Mouse (Mus musculus) CH12.LX (cell line): ENCODE results near the gene Triobp. TPM values are rescaled to one million over a fixed set of nuclear protein-coding genes. Genes with fewer than 3 reads are reported as not detected.

ENCODE experiments used
- DNase-seq: peaks from one replicate; pipeline ENCODE4 v3.0.0-alpha.2; 2013; ENCODE audit errors: extremely low read depth
- H3K27ac ChIP-seq: 2 replicates; pipeline ENCODE4 v1.5.1; 2012; ENCODE audit warnings: low read depth, mild to moderate bottlenecking, control low read depth, moderate library complexity; ENCODE audit not compliant: insufficient read depth
- H3K27me3 ChIP-seq: replicated peaks from 2 replicates; pipeline ENCODE3; 2012; ENCODE audit warnings: inconsistent platforms
- H3K36me3 ChIP-seq, 2 experiments: replicated peaks in 1 of 2; 2 replicates each; pipeline versions ENCODE3 to v1.6.1; 2012; ENCODE audit warnings: inconsistent platforms in 1 of 2, low read length in 1 of 2, mild to moderate bottlenecking in 1 of 2, mixed read lengths in 1 of 2, moderate library complexity in 1 of 2; ENCODE audit not compliant: control insufficient read depth in 1 of 2, insufficient read depth in 1 of 2
- H3K4me1 ChIP-seq, 2 experiments: 2 replicates each; pipeline ENCODE4 v1.6.1; 2012; ENCODE audit warnings: inconsistent platforms in 1 of 2, moderate library complexity in 1 of 2; ENCODE audit not compliant: insufficient read depth in 2 of 2, control insufficient read depth in 1 of 2
- H3K4me2 ChIP-seq: 2 replicates; pipeline ENCODE4 v1.6.1; 2012; ENCODE audit warnings: low read depth, mild to moderate bottlenecking, control low read depth; ENCODE audit not compliant: poor library complexity, insufficient read depth, severe bottlenecking
- H3K4me3 ChIP-seq, 3 experiments: fragments of 150-350 bp in 1 of 3; sonication (generic) in 1 of 3; replicated peaks in 1 of 3; 2 replicates each; pipeline versions ENCODE3 to v1.5.1; 2011 to 2012; ENCODE audit warnings: low read depth in 2 of 3, low read length in 2 of 3, mild to moderate bottlenecking in 2 of 3, moderate library complexity in 2 of 3, control low read depth in 1 of 3, improper control_type of control experiment in 1 of 3, inconsistent platforms in 1 of 3, mixed read lengths in 1 of 3; ENCODE audit not compliant: poor library complexity in 1 of 3
- H3K79me2 ChIP-seq: replicated peaks from 2 replicates; pipeline ENCODE4 v1.6.1; 2012; ENCODE audit warnings: mild to moderate bottlenecking, moderate library complexity; ENCODE audit not compliant: control insufficient read depth, poor library complexity, insufficient read depth, severe bottlenecking; ENCODE audit errors: extremely low read depth
- H3K9ac ChIP-seq: 2 replicates; pipeline ENCODE4 v1.6.1; 2012; ENCODE audit warnings: low read depth, mild to moderate bottlenecking, control low read depth, moderate library complexity; ENCODE audit not compliant: insufficient read depth
- H3K9me3 ChIP-seq: replicated peaks from 2 replicates; pipeline ENCODE3; 2012; ENCODE audit warnings: low read length, inconsistent platforms, mixed read lengths
- BHLHE40 ChIP-seq: IDR thresholded peaks from 2 replicates; pipeline ENCODE4 v1.6.1; 2011; ENCODE audit warnings: mild to moderate bottlenecking, low read depth, low read length, improper control_type of control experiment
- CTCF ChIP-seq, 2 experiments: IDR thresholded peaks in 1 of 2; conservative IDR thresholded peaks in 1 of 2; 2 replicates each; pipeline ENCODE4 v1.5.1; 2011 to 2012; ENCODE audit warnings: low read depth in 2 of 2, low read length in 2 of 2, improper control_type of control experiment in 1 of 2, inconsistent platforms in 1 of 2, mild to moderate bottlenecking in 1 of 2, moderate library complexity in 1 of 2
- GABPA ChIP-seq: IDR thresholded peaks from 2 replicates; pipeline ENCODE4 v1.6.1; 2012; ENCODE audit warnings: low read depth, low read length, improper control_type of control experiment, inconsistent platforms; ENCODE audit not compliant: insufficient replicate concordance
- HCFC1 ChIP-seq: IDR thresholded peaks from 2 replicates; pipeline ENCODE4 v1.6.1; 2012; ENCODE audit warnings: low read depth, mild to moderate bottlenecking, inconsistent platforms, low read length, improper control_type of control experiment
- IRF4 ChIP-seq: IDR thresholded peaks from 2 replicates; pipeline ENCODE4 v1.6.1; 2014; ENCODE audit warnings: low read depth, mild to moderate bottlenecking, inconsistent platforms, low read length, improper control_type of control experiment
- JUN ChIP-seq: IDR thresholded peaks from 2 replicates; pipeline ENCODE4 v1.6.1; 2011; ENCODE audit warnings: low read depth, mild to moderate bottlenecking, low read length, improper control_type of control experiment, moderate library complexity; ENCODE audit not compliant: insufficient read depth
- JUND ChIP-seq: conservative IDR thresholded peaks from 2 replicates; pipeline ENCODE4 v1.6.1; 2011; ENCODE audit warnings: low read depth, low read length, improper control_type of control experiment
- MEF2A ChIP-seq: IDR thresholded peaks from 2 replicates; pipeline ENCODE4 v1.6.1; 2014; ENCODE audit warnings: low read depth, mild to moderate bottlenecking, inconsistent platforms, low read length, improper control_type of control experiment, borderline replicate concordance
- MYC ChIP-seq: IDR thresholded peaks from 2 replicates; pipeline ENCODE4 v1.6.1; 2011; ENCODE audit warnings: low read depth, mild to moderate bottlenecking, improper control_type of control experiment, low read length
- NELFE ChIP-seq: IDR thresholded peaks from 2 replicates; pipeline ENCODE4 v1.6.1; 2011; ENCODE audit warnings: low read depth, low read length, improper control_type of control experiment
- NRF1 ChIP-seq: IDR thresholded peaks from 2 replicates; pipeline ENCODE4 v1.6.1; 2014; ENCODE audit warnings: low read depth, mild to moderate bottlenecking, inconsistent platforms, low read length, improper control_type of control experiment, moderate library complexity
- PAX5 ChIP-seq: IDR thresholded peaks from 2 replicates; pipeline ENCODE4 v1.6.1; 2012; ENCODE audit warnings: low read length, inconsistent platforms, mixed read lengths
- POLR2A ChIP-seq: IDR thresholded peaks from 2 replicates; pipeline ENCODE4 v1.6.1; 2011; ENCODE audit warnings: low read depth, mild to moderate bottlenecking, improper control_type of control experiment, low read length
- RAD21 ChIP-seq: IDR thresholded peaks from 2 replicates; pipeline ENCODE4 v1.6.1; 2011; ENCODE audit warnings: low read depth, mild to moderate bottlenecking, low read length, improper control_type of control experiment, moderate library complexity
- RCOR1 ChIP-seq: conservative IDR thresholded peaks from 2 replicates; pipeline ENCODE4 v1.6.1; 2012; ENCODE audit warnings: low read depth, mild to moderate bottlenecking, inconsistent platforms, low read length, improper control_type of control experiment
- SIN3A ChIP-seq: IDR thresholded peaks from 2 replicates; pipeline ENCODE4 v1.6.1; 2012; ENCODE audit warnings: low read length, improper control_type of control experiment, inconsistent platforms
- TCF12 ChIP-seq: IDR thresholded peaks from 2 replicates; pipeline ENCODE4 v1.6.1; 2014; ENCODE audit warnings: low read depth, mild to moderate bottlenecking, inconsistent platforms, low read length, improper control_type of control experiment
- UBTF ChIP-seq: IDR thresholded peaks from 2 replicates; pipeline ENCODE4 v1.6.1; 2012; ENCODE audit warnings: low read depth, mild to moderate bottlenecking, inconsistent platforms, low read length, improper control_type of control experiment, moderate library complexity
- USF1 ChIP-seq: IDR thresholded peaks from 2 replicates; pipeline ENCODE4 v1.6.1; 2014; ENCODE audit warnings: low read depth, mild to moderate bottlenecking, inconsistent platforms, low read length, improper control_type of control experiment
- ZC3H11A ChIP-seq: IDR thresholded peaks from 2 replicates; pipeline ENCODE4 v1.6.1; 2012; ENCODE audit warnings: low read depth, mild to moderate bottlenecking, inconsistent platforms, low read length, improper control_type of control experiment
- ZKSCAN1 ChIP-seq: IDR thresholded peaks from 2 replicates; pipeline ENCODE4 v1.6.1; 2012; ENCODE audit warnings: low read depth, inconsistent platforms, low read length, improper control_type of control experiment, borderline replicate concordance
- ZMIZ1 ChIP-seq: IDR thresholded peaks from 2 replicates; pipeline ENCODE4 v1.6.1; 2012; ENCODE audit warnings: low read depth, mild to moderate bottlenecking, inconsistent platforms, low read length, improper control_type of control experiment
- dilution Hi-C: fragments of 300-500 bp; cut with MboI; formaldehyde crosslinking; loops from 2 replicates; pipeline ENCODE4 v1.14.3; 2020; ENCODE audit warnings: low sequenced_read_pairs; ENCODE audit not compliant: extremely low pct_unique_long_range_greater_than_20kb, extremely low pct_ligation_motif_present
- in situ Hi-C: fragments of 300-500 bp; cut with MboI; formaldehyde crosslinking; loops from 3 replicates; pipeline ENCODE4 v1.14.3; 2019; ENCODE audit warnings: low sequenced_read_pairs, low pct_ligation_motif_present, low pct_unique_long_range_greater_than_20kb, mixed read lengths
- polyA plus RNA-seq: library from polyadenylated mRNA; unstranded; fragments of >175 nt; gene quantifications from 2 replicates; pipeline ENCODE4 v1.2.1, GENCODE M21; 2012; ENCODE audit warnings: low read depth; ENCODE audit not compliant: insufficient read length
- total RNA-seq, 2 experiments: library from RNA; depleted of rRNA; stranded (reverse); fragments of 300-350 nt in 1 of 2; fragments of >200 nt in 1 of 2; gene quantifications; 2 replicates each; pipeline ENCODE4 v1.2.3; 2012 to 2014

The Triobp gene
- total and polyA plus RNA-seq, 3 experiments = 11.5 to 31.0 (median 25.5) TPM

- H3K4me1 ChIP-seq = peaks cover 11 to 19% of the 10 kb centered on the region in 2 experiments
- TF ChIP-seq IRF4 = no peak
- TF ChIP-seq POLR2A = no peak
- TF ChIP-seq NRF1 = no peak
- no peak for TF ChIP-seq ZC3H11A
- no peak for TF ChIP-seq CTCF (conservative IDR thresholded peaks at IDR 0.05 in 1 of 2, IDR thresholded peaks at IDR 0.05 in 1 of 2; ENCODE audit: low read depth in 2 of 2, low read length in 2 of 2)
- no peak for TF ChIP-seq RCOR1
- no peak for TF ChIP-seq BHLHE40
- no peak for TF ChIP-seq JUN
- no peak for TF ChIP-seq PAX5
- no peak for TF ChIP-seq MYC
- TF ChIP-seq ZKSCAN1 = no peak
- no peak for TF ChIP-seq GABPA
- TF ChIP-seq JUND = no peak
- no peak for TF ChIP-seq TCF12
- no peak for TF ChIP-seq SIN3A
- in situ Hi-C loops (no loop called here), dilution Hi-C loops (no loop called here)
- no peak overlapping the region for H3K27ac ChIP-seq
- no peaks in the 10 kb centered on the region for H3K9me3 ChIP-seq
- no peaks in the 10 kb centered on the region for H3K27me3 ChIP-seq
- DNase-seq = no peak
- no peak overlapping the region for H3K9ac ChIP-seq
- peaks cover 6% of the 10 kb centered on the region; the same call in 1 of the 2 replicates for H3K79me2 ChIP-seq
- peaks cover 56 to 83% of the 10 kb centered on the region in 2 experiments for H3K36me3 ChIP-seq
- H3K4me2 ChIP-seq = no peak overlapping the region
- no peak overlapping the region for H3K4me3 ChIP-seq
Observed at GRCm38 (mm10) chr15:78988499-78988971, 41.0 kb downstream of the Triobp start.

GRCm38 (mm10) chr15:78989152-78990092, 41.9 kb downstream of the Triobp start:
- no peak overlapping the region for H3K4me2 ChIP-seq
- TF ChIP-seq PAX5 = no peak
- no peak for TF ChIP-seq SIN3A
- TF ChIP-seq RCOR1 = no peak
- no peak for TF ChIP-seq HCFC1
- TF ChIP-seq POLR2A = no peak
- no peak for TF ChIP-seq UBTF
- TF ChIP-seq ZMIZ1 = no peak
- TF ChIP-seq MEF2A = no peak
- TF ChIP-seq NELFE = no peak
- TF ChIP-seq USF1 = no peak
- TF ChIP-seq RAD21 = no peak
- no peak overlapping the region for H3K9ac ChIP-seq
- H3K79me2 ChIP-seq = peaks cover 5% of the 10 kb centered on the region; the same call in 1 of the 2 replicates
- dilution Hi-C loops (no loop called here), in situ Hi-C loops (no loop called here)
- no peak overlapping the region for H3K27ac ChIP-seq
- DNase-seq = no peak
- no peaks in the 10 kb centered on the region for H3K9me3 ChIP-seq
- H3K4me1 ChIP-seq = peaks cover 5 to 19% of the 10 kb centered on the region in 2 experiments
- no peaks in the 10 kb centered on the region for H3K27me3 ChIP-seq
- no peak overlapping the region for H3K4me3 ChIP-seq
- peaks cover 65 to 92% of the 10 kb centered on the region in 2 experiments for H3K36me3 ChIP-seq
